Mouse (Mus musculus) thymus, postnatal 4 days (tissue): ENCODE data around the gene Cd9.
A peak's percentile ranks its signal among the peaks of the same experiment; 100 is the strongest.
"Not testable (repeated sequence)": the region's sequence is repeated elsewhere in the genome, so short reads cannot be mapped to it uniquely, and the experiment has no call there.

Experiments used
- DNase-seq: peaks from one replicate; pipeline ENCODE4 v3.0.0; 2021

The Cd9 gene

DNA sequence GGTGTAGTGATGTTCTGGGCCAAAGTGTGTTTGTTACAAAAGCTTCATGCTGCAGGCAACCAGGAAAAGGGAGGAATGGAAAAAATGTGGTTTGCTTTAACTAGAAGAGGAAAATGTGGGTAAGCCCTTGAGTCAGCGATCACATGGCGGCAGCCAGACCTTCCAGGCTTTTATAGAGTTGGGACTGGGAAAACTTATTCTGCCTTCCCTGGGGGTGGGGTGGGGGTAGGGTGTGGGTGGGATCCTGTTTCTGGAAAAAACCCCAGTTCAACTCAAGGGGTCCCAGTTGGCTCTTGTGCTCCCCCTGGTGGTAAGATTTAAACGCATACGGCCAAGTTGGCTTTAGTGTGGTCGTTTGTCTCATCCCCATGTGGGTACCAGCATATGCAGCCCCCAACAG, 3.5 kb upstream of the Cd9 start:
- peak; percentile 59 for DNase-seq

DNA sequence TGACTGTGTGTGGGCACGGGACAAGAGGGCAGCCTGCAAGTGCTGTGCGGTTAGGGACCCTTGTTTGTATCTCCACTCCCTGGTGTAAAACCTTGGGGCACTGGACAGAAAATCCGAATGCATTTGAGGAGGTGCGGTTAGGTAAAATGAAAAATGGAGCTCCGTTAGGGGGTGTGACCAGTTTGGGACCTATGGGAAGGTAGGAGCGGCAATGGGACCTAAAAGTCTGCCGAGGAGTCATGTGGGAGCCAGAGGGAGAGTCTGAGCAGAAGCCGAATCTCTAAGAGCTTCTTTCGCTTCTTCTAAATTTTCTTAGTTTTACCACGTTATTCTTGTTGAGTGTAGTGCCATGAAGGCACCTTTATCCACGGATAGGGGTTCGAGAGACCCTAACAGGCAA, 1.8 kb upstream of the Cd9 start:
- DNase-seq, result no peak

DNA sequence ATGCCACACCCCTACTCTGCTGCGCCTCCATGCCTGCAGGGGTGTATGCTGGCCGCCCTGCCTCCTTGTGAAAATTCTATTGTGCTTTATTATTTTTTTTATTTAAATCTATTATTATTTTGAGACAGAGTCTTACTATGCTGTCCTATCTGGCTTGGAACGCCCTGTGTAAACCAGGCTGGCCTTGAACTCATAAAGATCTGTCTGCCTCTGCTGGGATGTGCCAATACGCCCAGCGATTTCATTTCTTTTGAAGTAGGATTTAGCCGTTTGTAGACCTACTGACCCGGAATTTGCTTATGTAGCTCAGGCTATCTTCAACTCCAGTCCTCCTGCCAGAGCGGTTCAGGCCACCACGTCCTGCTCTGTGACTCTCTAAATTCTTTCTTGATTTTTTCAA, 770 bp upstream of the Cd9 start:
- DNase-seq, result no peak

DNA sequence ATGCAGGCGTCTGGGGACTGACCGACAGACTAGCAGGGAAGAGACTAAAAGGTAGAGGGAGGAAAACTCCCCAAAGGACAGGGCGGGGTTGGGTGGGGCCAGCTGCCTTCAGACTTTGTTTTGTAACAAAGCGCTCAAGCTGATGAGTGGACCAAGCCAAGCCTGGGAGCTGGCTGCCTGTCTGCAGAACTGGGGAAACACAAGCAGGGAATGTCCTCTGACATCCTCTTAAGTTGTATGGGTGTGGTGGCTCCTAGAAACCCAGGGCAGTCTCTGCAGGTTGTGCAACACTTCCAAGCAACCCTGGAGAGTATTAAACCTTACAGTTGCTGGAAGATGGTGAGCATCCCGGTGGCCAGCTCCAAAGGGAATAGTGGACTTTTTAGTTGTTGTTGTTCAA, 1.4 kb downstream of the Cd9 start:
- DNase-seq, result no peak

DNA sequence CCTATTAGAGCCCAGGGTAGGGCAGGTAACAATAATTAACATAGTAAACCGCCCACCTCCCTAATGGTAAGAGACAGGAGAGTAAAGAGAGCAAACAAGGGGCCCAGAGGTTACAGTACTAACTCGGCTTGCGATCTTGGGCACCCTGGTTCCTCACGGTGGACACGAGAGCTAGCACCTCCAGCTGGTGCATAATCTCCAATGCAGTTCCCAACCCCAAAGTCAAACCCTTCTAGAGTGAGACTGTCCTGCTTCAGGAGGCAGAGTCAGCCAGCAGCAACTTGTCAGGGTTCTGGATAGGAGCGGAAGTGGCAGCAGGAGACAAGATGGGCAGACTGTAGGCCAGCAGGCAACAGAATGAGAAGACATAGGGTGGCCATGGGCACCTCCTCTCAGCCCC, 1.9 kb downstream of the Cd9 start:
- no peak for DNase-seq

DNA sequence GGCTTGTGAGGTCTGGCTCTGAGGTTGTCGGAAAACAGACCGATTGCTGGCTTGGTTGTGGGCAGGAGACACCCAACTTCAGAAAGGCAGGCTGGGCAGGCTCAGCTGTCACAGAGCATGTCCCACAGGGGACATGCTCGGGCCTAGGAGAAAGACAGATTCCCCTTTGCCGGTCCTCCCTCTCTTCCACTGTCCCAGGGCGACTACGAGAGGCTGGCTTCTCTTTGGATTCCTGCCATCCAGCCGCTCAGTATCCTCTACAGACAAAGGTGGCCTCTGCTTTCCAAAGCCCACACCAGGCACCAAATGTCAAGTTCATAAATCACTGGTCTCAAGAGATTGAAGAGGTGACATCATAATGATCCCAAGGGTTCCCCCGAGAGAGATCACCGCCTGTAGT, 2.6 kb downstream of the Cd9 start:
- DNase-seq, result no peak

DNA sequence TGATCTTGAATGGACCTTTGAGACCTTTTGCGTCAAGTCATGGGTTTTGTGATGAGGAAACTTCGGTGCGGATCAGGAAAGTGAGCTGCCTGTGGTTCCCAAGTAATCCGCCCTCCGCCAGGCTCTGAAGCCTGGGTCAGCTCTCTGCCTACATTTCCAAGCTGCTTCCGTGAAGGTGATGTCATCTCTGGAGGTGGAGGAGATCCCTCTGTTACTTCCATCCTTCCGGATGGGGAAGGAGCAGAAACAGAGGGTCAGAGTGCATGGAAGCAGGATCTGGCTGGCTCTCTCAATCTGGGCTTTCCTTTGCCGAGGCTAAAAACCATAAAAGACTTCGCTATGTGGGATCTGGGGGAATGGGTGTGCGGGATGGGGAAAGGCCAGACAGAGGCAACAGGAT, 3.2 kb downstream of the Cd9 start:
- no peak for DNase-seq

DNA sequence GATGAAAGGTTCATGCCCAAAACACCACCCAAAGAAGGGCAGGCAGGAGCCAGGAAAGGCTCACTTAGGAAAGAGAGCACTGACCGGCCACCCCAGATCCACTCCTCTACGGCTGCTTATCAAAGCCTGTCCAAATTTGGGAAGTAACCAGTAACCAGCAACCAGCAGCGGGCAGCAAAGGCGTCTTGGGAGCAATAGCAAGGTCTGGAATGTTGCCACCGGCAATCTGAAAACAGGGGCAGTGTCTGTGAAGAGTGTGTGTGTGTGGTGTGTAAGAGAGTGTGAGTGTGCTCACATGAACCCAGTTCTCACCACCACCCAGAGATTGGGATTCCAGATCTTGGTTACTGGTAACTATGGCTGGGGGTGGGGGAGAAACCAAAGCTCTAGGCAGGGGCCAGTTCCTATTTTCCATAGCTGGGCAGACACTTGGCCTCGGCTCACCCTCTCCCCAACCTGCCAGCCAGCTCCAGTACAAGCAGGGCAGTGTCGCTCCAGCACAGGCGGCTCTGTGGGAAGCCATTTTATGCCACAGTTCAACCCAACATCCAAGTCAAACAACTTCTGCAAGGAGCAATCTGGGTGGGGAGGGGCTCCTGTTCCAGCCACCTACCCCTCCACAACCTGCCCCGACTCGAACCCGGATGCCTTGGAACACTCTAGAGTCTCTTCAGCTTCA, 4.6 kb downstream of the Cd9 start:
- DNase-seq, result no peak

DNA sequence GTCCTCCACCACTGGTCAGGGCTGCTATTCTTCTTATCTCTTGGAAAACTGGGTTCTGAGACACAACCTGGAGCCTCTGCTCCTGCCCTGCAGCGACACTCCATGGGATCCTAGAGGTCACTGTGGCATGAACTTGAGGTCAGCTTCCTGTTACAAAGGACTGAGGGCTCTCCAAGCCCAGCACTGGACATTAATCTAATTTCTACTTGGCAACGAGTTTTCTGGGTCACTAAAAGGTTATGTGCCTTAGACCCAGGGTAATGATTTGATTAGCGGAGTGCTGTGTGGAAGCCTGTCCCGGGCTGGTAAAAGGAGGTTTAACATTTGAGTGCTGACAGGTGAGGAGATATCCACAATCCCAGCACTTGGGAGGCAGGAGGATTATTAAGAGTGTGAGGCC, 9.0 kb downstream of the Cd9 start:
- DNase-seq, result no peak

DNA sequence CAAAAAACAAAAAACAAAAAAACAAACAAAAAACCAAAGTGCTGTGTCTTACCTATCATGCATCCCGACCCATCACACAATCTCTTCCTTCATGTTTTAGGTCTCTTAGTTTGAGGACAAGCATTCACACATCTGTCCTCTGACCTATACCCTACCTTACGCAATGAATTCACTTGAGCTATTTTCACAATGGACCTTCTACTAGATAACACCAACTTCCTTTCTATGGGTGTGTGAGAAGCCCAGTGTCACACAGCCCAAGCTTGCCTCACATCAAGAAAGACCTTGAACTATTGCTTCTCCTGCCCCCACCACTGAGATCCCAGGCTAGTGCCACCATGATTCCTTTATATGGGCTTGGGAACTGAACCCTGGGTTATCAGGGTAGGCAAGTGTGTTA, 9.9 kb downstream of the Cd9 start:
- no peak for DNase-seq

DNA sequence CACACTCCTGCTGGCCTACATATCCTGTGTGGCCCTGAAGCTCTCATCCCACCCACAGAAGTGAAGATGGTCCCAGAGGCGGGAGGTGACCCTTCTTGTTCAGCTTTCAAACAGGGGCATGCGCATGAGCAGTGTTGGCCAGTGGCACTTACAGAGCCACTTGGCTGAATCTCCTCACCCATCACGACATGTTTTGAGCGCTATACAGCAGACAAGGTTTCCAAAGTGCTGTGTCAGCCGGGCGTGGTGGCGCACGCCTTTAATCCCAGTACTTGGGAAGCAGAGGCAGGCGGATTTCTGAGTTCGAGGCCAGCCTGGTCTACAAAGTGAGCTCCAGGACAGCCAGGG, 10.3 kb downstream of the Cd9 start:
- DNase-seq, result not testable (repeated sequence)

DNA sequence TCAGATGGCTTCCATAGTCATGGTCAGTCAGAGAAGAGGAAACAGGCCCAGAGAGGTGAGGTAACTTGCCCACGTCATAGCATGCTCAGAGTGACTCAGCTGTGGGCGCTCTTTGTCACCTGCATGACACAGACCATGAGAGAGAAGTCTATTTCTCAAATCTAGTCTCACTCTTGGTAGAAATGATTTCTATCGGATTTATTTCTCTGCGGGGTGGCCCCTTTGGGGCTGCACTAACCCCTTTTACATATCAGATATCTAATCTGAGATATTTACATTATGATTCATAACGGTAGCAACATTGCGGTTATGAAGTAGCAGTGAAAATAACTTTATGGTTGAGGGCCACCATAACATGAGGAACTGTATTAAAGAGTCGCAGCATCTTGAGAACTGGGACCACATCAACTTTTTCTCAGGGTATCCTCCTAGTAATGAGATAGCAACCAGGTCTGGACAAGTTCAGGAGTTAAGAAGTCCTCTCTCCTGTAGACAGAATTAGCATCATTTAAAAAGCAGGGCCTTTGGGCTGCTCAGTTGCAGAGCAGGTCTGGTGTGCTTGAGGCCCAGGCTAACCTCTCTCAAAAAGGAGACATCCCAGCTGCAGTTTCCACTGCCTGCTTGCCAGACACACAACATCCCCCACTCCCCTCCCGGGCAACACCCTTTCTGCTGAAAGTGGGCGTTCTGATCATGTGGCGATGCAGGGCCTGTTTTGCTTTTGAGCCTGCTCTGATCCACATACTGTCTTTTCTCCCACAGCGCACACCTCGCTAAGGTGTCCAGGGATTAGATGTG, 10.9 kb downstream of the Cd9 start:
- DNase-seq, result peak; percentile 28

DNA sequence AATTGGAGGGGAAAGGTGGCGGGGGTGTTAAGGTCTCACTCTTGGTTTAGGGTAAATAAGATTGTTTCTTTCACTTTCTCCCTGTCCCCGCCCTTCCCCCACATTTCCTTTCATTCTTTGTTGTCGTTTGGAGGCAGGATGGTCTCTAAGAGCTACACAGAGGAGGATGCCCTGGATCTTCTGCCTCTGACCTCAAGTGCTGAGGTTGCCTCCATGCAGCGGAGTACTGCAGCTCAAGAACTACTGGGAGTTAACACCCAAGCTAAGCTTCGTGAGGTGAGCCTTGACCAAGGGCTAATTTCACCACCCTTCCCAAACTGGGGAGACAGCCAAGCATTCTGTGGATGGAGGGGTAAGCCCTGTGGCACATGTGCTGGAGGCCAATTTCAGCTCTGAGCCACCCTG, 12.2 kb downstream of the Cd9 start:
- DNase-seq, result peak; percentile 48

DNA sequence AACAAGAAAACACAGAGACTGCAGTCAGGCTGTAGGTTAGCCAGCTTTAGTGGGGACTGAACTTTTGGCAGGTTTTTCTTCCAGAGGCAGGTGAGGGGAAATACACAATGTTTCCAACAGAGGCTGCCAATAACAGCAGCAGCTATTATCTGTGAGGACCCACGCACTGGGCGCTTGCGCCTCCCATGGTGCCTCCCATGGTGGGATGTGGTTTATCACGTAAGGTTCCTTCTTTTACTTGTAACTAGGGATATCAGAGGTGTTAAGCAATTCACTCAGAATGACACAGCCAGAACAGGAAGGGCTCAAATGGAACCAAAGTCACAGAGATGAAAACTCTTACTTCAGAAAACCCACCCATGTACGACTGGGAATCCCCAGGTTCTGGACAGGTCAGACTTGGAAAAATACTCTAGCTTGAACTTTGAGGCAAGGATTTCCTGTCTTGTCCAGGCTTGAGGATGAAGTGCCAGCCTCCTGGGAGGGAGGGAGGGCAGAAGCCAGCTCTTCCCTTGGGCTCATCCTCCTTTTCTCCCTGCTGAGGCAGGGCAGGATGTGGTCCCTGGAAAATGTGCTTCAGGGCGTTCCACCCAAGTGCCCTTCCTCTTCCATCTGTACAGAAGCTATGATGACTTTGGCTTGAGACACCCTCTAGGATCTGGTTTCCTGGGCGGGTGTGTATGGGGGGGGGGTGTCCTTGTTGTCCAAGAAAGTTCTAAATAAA, 12.8 kb downstream of the Cd9 start:
- peak; percentile 30 for DNase-seq

DNA sequence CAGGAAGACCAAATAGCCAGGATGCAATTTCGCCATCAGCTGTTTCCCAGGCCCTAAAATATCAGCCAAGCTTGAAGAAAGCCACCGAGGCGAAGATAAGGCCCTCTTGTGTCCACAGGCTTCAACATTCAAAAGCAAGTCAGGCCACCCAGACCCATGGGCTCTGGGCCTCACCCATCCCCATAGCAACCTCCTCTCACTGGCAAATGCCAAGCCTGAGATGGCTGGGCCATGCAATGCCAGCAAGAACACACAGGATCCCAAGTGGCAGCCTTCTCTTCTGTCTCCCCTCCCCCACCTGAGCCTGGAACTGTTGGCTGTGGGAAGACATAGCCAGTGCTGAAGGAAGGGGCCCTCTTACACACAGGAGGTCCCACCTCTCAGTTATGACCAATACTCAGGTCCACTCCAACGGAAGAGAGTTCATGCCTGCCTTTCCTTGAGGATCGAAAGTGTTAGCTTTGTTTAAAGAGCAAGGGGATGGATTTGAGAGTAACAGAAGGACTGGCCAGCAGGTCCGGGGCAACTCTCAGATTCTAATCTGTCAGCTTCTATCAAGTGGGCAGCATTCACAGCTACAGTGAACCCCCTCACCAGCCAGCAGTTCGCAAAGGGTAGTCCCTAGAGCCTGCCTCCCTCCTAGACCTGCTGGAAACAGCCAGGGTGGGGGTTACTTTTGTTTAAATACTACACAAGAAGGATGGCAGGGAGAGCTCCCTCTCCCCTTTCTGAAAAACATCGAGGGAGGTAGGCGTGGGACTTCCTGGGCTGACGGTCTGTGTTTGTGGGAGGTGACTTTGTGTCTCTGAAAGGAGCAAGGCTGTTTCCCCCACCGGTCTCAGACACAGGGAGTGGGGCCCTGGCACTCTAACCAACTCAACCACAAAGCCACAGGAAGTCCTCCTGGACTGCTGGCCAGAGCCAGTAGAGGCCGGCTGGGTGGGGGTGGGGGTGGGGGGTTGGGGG, 13.9 kb downstream of the Cd9 start:
- DNase-seq, result peak; percentile 56

DNA sequence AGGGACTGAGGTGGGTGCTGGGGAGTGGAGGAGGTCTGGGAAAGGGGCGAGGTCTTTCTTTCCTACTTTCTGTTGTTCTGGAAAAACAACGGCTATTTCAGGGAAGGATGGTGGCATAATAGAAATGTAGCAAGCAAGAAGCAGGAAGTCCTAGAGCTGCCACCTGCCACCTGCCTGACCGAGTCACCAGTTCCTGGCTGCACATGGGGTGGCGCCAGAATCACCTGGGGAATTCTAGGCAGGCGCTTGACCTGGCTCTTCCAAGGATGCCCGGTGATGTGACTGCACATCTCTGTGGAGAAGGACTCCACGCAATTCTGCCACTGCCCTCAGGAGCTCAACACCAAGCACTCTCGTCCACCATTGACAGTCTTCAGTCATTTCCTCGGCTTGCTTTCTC, 15.2 kb downstream of the Cd9 start:
- DNase-seq, result no peak

DNA sequence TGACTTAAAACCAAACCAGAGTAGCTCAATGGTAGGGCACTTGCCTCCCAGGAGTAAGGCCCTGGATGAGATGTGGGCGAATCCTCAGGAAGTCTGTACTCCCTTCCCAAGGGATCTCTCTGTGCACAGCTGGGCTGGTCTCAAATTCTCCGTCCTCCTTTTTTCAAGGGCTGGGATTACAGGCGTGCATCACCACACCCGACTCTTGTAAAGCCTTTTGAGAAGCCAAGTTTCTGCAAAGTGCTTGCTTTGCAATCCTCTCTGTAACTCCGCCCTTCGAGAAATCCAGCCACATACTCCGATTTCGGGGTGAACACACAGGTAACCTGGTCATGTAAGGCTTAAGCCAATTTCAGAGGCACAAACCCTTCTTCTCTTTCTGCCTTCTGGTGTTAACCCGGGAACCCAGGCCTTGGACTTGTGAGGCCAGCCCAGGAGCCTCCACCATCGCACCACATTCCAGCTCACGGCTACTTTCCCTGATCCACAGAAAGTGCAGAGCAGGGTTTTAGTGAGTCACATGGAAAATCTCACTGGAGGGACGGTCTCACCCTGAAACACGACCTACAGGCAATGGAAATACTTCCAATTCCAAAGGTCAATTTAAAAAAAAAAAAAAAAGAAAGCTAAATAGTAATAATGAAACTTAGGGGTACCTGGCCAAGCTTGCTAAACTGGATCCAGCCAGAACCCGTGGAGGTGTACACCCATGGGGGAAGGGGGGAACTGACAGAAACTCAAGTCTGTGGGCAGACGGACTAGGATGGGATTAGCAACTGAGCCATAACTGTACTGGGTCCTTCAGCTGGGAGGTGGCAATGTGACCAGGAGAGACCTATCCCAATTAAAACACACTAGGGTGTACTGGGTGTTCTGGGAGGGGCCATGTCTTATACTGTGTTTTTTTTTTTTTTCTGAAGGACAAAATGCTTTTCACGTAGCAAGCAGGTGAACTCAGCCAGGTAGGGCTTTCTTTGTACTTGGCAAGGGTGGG, 16.2 kb downstream of the Cd9 start:
- DNase-seq, result no peak

DNA sequence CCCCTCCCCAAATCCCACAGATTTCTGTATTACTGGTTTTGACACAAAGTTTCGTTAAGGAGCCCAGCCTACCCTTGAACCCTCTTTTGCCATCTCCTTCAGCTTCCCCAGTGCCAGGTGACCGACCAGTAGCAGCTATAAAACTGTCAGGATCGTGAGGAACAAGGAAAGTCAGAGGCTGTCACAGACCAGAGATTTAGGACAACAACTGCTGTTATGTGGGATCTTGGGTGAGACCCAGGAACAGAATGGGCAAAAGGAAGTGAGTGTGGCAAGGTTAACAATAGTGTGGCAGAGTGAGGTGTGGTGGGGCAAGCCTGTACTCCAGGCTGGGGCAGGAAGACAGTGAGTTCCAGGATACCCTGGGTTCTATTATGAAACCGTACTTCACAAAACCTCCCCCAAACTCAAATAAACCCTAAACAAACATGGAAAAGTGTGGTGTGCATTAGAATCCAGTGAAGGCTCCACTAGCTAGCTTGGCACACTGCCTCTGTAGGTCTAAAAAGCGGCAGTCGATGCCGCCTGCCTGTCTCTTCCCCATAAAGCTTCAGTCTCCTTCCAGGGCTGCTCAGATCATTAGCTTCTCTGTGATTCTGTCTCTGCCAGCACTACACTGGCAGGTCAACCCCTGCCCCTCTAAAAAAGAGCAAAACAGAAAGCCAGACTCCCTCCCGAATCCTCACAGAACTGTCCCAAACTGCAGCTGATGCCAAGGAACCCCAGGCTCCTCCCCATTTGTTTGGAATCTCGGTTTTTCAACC, 17.6 kb downstream of the Cd9 start:
- DNase-seq, result no peak

DNA sequence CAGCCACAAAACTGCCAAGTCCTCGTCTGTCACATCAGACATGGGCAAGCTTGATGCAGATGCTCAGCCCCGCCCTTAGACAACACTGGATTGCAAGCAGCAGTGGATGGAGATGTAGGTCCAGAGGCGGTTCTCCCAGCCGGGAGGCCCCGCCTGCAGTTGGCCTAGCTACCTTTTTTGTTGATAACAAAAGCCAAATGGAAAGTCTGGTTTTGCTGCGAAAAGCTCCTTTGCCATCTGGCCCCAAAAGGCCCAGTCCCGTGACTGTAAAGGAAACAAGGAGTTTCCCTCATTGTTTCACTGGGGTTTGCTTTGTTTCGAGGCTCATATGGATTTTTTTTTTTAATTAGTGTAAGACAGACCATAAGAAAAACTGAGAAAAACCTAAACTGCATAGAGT, 18.5 kb downstream of the Cd9 start:
- no peak for DNase-seq

DNA sequence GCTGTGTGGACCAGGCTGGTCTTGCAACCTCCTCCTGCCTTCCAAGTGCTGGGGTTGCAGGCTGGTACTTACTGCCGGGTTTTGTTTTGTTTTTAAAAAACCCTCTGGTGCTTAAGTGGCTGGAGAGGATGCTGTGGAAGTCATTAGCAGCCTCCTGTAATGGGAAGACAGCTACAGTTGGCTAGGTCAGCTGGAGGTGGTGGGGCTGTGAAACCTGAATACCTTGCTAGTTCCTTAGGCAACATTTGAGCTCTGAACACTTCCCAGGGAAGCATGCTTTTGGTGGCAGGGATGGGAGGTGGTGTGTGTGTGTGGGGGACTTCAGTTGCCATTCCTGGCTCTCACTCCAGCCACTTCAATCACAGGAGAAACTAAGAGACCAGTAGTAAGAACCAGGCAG, 19.4 kb downstream of the Cd9 start:
- no peak for DNase-seq

DNA sequence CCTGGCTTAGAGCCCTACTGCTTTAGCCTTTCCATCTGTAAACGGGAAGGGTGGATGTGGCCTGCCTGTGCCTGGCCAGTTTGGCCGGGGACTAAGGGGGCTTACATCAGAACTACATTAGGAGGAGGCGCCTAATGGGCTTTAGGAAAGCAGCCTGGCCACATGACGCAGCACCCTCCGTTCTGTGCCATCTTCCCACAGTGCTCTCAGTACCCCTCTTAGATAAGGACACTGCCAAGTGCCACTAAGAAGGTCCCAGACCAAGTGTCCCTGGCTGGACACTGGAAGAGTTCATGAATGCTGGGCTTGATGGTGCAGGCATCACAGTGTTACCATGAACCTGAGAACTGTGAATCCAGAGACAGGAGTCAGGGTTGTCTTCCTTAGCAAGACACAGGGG, 20.7 kb downstream of the Cd9 start:
- DNase-seq, result no peak
